Mouse (Mus musculus): Measurements from ENCODE around the gene Gpd1l.

Gene Gpd1l

DNA sequence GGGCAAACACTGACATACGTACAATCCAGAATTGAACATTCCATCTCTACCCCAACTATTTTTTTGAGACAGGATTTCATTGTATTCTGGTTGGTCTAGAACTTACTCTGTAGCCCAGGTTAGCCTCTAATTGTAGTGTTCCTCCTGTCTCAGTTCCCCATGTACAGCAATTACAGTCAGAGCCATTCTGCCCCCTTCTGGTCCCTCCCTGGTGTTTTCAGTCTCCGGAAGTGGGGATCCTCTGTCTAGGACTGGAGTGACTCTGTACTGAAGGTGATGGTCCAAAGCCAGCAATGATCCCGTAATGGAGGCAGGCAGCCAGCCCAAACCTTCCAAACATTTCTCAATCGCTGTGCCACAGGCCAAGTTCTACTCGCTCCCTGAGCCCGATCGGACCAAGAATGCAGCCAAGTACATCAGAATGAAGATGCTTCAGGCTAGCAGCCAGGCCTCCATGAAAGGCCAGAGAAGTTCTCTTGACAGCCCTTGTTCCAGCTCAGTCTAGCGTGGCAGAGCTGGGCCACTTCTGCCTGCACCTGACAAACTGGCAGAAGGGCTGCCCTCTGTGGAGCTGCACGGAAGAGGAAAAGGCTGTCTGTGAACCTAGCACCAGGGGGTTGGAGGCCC lies 3.2 kb downstream of the Gpd1l start:
- no peak for DNase-seq (ENCODE audit: extremely low read depth, low read depth)

DNA sequence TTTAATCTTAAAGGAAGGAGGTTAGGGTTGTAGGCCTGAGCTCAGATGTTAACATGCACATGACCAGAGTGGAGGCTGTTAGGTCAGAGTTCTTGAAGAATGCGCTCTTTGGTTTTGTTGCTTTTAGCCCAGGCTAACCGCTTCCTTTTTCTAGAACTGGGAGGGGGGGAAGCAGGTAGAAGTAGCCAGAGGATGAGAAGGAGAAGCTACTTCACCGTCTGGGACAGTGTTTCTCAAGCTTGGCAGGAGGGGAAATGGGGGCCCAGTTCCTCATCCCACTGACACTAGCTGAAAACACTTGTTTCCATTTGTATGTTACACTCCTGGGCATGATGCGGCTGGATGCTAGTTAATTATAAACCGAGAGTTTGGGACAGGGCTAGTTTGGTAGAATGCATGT lies 8.2 kb downstream of the Gpd1l start:
- no peak for DNase-seq (ENCODE audit: extremely low read depth, low read depth)

DNA sequence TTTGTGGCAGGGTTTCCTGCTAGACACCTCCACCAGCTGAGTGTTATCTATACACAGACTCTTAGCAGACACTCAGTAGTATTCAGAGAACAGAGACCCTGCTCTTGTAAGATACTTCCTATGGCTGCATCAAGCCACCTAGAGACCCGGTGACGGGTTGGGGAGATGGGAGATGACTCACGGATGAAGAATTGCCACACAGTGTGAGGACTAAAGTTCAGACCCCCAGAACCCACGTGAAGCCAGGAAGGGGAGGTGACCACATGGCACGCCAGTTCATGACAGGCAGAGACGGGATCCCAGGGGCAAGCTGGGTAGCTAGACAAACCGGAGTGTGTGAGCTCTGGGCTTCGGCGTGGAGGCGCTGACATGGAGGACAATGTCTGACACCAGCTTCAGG lies 8.7 kb downstream of the Gpd1l start:
- no peak for DNase-seq (ENCODE audit: extremely low read depth, low read depth)

DNA sequence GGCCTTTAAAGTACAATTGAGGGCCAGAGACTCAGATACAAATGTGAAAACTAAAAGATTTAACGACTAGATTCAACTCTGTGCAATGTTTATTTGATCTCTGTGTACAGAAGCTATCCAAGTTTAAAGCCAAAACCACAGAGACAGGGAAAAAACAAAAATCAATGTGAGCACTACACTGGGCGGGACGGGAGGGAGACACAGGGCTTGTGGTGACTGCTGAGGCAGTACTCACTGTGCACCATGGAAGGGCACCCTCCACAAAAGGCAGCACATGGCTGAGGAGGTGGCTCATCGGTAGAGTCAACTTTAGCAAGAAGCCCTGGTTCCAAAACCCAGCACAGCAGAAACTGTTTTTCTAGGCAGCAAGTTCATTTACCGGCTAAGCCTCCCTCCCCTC lies 9.3 kb downstream of the Gpd1l start:
- no peak for DNase-seq (ENCODE audit: extremely low read depth, low read depth)

DNA sequence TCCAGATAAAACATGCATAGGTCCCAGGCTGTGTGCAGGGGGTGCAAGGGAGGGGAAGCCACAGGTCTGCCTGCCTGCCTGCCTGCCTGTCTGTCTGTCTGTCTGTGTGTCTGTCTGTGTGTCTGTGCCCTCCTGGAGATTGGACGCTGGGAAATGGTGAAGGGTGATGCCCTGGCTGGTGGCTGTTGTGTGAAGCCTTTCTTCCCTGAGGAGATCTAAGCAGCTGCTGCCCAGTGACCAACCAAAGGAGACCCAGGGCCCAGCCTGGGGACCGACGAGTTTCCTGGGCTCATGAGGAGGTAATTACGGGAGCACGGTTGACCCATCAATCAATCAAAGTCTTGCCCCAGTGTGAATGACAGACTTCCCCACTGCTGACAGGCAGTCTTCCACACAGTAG lies 11.6 kb downstream of the Gpd1l start:
- no peak for DNase-seq (ENCODE audit: extremely low read depth, low read depth)

DNA sequence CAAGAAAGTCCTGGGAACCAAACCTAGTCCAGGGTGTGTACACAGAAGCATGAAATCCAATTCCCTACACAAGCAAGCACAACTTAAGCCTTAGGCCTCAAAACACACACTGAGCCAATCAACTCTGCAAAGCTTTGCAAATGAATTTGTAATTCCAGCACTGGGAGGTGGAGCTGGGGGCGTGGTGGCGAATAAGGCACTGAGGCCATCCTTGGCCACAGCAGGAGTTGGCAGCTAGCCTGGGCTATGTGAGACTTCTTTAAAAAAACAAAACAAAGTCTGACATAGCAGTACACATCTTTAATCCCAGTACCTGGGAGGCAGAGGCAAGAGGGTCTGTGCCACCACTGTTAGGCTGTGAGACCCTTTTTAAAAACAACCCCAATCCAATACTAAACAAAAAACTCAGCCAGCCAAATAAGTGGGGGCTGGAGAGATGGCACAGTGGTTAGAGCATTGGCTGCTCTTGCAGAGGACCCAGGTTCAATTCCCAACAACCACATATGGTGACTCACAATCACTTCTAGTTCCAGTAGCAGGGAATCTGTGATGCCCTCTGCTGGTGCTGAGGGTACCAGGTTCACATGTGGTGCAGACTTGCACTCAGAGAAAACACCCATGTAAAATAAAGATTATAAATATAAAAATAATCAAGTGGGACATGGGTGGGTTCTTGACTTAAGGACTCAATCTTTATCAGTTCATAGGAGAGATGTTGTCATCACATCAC lies 12.3 kb downstream of the Gpd1l start:
- DNase-seq (ENCODE audit: extremely low read depth, low read depth): no peak

DNA sequence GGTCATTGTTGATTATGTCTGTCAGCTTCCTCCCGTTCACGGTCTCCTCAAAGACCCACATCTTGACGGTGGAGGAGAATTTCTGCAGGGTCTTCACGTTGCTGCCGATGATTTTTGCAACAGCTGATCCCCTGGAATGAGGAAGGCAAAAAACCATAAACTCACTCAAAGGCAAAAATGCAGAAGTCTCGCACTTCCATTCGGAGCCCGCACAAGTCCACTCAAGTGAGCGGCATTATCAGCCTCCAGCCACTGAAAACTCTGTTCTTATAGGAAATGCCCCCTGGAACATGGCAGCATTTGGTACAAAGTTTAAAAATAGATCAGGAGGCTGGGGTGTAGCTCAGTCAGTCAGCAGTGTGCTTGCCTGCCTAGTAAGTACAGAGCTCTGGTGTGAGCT lies 13.2 kb downstream of the Gpd1l start:
- DNase-seq (ENCODE audit: extremely low read depth, low read depth): no peak

DNA sequence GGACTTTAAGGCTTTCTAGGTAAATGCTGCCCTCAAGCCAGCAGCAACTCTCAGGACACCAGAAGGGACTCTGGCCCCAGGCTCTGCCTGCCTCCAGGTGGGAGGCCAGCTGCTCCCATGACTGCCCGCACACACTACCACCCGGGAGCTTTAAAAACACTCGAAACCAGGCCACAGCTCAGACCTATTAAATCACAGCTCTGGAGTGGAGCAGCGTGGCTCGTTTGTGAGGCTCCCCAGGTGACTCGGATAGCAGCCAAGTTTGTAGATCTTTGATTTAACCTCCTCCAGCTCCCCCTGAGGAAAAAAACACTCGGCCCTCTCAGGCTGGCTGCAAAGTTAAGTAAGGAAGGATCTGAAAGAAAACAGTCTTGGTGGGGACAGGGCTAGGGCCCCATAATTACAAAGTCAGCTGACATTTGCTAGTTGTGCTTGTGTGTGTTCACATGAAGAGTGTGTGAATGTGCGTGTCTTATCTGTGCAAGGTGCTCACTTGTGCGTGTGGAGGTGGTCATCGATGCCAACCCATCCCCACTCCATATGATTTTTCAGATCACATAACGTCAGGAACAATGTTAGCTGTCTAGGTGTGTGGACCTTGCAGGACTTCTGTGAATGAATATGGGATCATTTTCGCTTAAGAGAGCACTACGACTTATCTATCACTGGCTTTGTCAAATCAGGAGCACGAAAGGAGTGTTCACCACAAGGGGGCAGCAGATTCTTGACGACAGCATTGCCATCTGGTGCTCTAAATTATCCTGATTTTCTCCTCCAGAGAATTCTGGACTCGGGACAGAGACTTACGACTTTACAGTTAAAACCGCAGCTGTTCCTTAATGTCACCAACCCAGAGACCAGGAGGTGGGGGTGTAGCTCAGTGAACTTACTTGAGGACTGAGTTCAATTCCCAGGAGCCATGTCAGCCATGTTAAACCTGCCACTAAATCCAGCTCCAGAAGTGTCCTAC lies 20.8 kb downstream of the Gpd1l start:
- DNase-seq (ENCODE audit: extremely low read depth, low read depth): no peak

DNA sequence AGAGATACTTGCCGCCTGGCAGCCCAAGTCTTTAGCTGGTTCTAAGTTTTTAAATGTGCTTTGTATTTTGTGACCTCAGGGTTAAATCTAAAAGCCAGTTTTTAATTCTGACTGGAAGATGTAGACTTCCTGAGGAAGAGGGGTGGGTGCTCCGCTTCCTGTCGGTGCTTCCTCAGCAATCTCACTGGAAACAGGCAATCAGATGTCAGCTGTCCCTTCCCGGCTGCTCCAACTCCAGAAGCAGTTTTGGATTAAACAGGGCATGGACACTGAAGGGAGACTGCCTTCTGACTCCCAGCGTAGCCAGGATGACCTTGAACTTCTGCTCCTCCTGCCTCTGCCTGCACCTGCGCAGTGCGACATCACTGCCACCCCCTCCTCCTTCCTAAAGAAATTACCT lies 26.3 kb downstream of the Gpd1l start:
- DNase-seq (ENCODE audit: extremely low read depth, low read depth): no peak

DNA sequence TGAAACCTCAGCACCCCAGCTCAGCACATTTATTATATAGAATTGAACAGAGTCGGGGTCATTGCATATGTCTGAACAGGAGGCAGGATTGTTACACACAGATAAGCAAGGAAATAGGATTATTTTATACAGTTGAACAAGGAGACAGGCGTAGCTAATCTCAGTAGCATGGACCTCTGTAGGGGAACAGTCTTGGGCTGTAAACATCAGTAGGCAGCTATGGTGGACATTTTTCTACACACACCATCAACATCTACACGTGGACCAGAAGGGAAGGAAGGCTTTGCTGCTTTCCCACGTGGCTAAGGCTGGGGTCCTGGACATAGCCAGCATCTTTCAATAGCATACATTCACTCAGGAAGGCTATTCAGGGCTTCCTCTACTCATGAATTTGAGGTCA lies 37.9 kb downstream of the Gpd1l start:
- DNase-seq (ENCODE audit: extremely low read depth, low read depth): no peak

DNA sequence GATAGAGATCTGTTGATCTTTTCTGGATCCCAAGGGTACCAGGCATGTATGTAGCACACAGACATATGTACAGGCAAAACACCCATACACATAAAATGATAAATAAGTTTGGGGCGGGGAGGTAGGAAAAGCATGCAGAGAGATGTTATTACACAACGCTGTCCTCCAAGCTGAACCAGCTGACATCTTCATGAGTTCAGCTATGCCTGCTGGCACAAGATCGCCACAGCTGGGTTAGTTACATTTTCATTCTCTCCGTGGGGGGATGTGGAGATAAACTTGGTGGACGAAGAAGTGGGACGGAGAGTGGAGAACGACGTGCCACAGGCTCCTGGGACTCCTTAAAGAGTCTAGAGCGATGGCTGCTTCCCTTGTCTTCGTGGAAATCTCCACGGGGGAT lies 40.8 kb downstream of the Gpd1l start:
- no peak for DNase-seq (ENCODE audit: extremely low read depth, low read depth)

DNA sequence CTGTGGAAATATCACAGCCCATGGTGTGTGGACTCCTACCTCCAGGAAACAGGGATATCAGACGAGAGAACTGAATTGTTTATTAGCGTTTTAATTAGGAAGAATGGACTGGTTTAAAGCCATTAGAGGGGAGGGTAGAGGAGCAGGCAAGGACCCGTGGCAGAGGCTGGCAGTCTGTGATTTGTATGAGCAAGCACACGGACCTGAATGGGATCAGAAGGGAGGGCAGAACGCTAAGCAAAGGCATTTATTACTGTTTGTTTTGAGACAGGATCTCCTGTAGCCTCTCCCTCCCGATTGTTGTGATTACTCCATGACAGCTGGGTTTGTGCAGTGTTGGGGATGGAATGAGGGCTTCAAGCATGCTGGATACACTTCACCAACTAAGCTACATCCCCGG lies 43.4 kb downstream of the Gpd1l start:
- no peak for DNase-seq (ENCODE audit: extremely low read depth, low read depth)

DNA sequence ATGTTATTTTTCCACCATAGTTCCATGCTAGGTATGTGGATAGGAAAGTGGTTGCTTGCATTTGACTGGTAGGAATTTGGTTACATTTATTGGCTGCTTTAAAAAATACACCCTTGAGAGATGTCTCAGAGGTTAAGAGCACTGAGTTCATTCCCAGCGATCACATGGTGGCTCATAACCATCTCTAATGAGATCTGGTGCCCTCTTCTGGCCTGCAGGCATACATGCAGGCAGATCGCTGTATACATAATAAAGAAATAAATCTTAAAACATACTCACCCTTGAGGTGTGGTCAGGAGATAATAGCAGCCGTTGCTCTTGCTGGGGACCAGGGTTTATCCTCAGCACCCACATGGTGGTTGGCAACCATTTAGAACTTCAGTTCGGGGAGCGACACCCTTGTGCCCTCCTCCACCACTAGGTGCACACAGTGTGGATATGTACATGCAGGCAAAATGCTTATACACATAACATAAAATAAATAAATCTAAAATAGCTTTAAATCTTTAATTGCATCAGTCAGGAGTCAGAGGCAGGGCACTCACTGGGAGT lies 44.9 kb downstream of the Gpd1l start:
- no peak for DNase-seq (ENCODE audit: extremely low read depth, low read depth)

DNA sequence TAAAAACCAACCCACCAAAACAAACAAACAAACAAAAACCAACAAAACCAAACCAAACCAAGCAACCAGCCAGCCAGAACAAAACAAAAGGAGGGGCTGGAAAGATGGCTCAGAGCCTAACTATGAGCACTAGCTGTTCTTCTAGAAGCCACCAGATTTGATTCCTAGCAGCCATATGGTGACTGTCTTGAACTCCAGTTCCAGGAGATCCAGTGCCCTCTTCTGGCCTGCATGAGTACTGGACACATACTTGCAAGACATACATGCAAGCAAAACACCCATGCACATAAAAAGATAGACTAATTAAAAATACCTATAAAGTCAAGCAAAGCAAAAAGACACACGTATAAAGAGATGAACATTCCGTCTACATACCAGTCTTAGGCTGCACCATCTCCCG lies 46.1 kb downstream of the Gpd1l start:
- DNase-seq (ENCODE audit: extremely low read depth, low read depth): no peak

DNA sequence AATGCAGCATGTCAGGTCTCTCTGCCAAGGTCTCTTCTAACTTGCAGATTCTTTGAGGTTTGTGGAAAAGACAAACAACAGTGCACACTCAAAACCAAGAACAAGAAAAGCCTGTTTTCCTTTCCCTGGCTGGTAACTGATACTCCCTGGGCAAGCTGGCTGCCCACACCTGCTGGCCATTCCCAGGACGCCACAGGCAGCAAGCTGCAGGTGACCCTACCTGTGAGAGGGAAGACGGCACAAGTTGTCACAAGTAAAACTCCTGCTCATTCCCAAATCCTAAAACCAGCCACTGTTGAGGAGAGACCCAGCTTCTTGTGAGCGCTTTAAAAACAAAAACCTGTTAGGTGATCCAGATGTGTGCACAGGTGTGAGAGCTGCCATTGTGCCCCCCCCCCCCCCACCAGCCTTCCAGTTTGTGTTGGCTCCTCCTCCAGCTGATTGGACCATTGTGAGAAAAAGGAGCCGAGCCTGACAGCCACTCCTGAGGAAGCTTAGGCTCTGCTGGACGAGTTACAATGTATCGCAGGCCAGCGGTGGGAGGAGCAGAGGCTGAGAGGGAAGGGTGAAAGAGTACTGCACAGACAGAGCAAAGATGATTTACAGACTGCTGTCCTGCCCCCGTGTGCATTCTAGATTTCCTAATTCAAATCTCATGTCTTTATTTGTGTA lies 47.7 kb downstream of the Gpd1l start:
- DNase-seq (ENCODE audit: extremely low read depth, low read depth): no peak

DNA sequence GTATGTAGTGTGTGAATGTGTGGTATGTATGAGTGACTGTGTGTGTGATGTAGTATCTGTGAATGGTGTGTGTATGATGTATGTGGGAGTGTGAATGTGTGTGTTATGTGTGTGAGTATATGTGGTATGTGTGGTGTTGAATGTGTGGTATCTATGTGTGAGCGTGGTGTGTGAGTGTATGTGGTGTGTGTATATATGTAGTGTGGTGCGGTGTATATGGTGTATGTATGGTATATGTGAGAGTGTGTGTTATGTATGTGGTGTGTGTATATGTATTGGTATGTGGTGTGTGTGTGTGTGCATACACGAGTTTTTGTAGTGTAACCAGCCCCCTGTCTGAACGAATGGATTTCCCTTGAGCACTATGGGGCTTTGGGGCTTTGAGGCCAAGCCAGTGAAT lies 48.2 kb downstream of the Gpd1l start:
- DNase-seq (ENCODE audit: extremely low read depth, low read depth): no peak

DNA sequence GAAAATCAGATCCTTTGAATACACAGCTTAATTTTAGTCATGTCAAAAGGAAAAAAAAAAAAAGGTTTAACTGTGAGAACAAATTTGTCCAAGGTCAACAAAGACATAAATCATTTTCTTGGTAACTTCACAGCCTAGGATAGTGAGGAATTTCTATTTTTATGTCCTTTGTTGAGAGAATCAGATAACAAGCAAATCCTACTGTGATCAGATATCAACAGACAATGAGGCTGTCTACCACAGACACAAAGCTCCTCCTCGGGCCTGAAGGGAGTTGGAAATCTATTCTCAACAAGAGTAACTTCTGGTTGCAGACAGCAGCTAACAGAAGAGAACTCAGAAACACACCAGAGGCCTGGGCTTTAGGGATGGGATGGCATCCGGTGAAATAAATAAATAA lies 51.8 kb downstream of the Gpd1l start:
- DNase-seq (ENCODE audit: extremely low read depth, low read depth): no peak

DNA sequence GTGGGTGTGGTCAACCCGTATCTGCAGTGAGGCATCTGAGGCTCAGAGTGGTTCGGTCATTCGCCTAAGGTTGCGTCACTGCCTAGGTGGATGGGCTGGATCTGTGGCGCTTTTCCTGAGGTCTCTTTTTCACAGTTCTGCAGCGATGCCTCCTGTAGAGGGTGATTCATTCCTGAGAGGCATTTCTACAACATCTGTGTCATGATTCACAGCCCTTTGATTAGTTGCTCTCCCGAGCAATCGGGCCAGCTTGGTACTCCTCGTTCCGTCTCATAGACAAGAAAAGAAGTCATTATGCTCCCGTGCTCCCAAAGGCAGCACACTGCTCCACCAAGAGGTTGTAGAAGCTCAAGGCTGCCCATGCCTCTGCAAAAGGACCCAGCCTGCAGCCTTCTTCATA lies 78.5 kb downstream of the Gpd1l start:
- no peak for DNase-seq (ENCODE audit: extremely low read depth, low read depth)

DNA sequence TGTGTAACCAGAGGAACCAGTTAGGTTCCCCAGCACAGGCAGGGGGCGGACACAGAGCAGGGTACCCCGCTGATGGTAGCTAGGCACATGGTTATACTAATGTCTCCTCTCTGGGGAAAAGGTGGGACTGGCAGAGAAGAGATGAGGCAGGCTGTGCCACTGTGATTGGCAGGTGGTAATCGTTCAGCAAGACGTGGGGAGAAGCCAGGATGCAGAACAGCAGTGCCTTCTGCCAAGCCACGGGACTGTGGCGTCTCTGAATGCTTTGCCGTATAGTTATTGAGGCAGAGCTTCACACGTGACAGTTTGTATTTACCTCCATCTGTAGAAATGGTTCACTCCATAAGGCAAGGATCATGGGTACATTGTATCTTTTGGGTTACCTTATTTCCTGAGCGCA lies 79.1 kb downstream of the Gpd1l start:
- DNase-seq (ENCODE audit: extremely low read depth, low read depth): no peak

DNA sequence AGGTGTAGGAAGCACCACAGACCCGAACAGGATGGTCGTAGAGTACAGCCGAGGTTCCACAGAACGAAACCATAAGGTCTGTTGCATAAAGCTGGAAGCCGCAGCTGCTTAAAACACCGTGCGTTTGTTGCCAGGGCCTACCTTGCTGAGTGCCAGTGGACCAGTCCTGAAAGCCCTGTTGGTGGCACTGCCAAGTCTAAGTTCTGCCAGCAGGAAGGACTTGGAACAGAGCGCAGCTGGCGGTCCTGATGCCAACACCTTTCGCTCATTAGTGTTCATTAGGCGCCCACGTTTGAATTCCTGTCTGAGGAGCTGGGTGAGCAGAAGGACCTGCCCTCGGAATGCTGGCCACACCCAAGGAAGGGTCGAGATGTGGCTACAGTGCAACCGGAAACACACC lies 80.5 kb downstream of the Gpd1l start:
- no peak for DNase-seq (ENCODE audit: extremely low read depth, low read depth)

DNA sequence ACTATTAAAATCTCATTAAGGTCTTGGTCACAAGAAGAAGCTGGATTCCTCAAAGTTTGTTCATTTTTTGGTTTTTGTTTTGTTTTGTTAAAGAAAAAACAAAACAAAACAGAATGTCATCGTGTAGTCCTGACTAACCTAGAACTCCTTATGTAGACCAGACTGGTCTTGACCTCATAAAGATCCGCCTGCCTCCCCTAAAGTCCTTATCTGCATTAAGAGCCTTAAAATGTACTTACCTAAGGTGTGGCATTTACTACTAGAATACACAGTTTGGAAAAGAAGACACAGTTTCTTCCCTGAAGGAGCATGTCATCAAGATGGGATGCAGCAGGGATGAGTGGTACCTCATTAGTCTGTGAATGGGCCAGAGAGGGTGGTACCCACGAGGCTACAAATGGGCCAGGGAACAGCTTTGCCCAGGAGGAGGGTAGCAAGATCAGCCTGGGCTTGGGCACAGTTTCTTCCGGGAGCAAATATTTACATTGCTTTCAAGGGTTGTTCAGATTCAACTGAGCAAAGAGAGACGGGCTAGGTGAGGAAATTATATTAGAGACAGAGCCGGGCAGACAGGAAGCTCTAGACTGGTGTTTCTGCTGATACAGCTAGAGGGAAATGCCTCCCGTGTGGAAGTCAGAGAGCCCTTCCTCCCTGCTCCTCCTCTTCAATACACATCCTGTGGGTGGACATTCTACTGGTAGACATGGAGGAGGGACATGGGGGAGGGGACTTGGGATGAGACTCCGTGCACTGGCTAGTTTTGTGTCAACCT lies 82.2 kb downstream of the Gpd1l start:
- no peak for DNase-seq (ENCODE audit: extremely low read depth, low read depth)

Data from MEL-GATA-1-ER (cell line).